Mouse (Mus musculus): ENCODE measurements around the gene Mcl1. TPM values are rescaled to one million over a fixed set of nuclear protein-coding genes. Genes with fewer than 3 reads are reported as not detected.
A peak's percentile ranks its signal among the peaks of the same experiment; 100 is the strongest.
"Not testable (repeated sequence)": the region's sequence is repeated elsewhere in the genome, so short reads cannot be mapped to it uniquely, and the experiment has no call there.

The Mcl1 gene
- total RNA-seq (2015; ENCODE audit: low replicate concordance) (83.2 and 113 TPM in 2 replicates), total RNA-seq (2017; ENCODE audit: low replicate concordance) (70.6 and 76.3 TPM in 2 replicates)

DNA sequence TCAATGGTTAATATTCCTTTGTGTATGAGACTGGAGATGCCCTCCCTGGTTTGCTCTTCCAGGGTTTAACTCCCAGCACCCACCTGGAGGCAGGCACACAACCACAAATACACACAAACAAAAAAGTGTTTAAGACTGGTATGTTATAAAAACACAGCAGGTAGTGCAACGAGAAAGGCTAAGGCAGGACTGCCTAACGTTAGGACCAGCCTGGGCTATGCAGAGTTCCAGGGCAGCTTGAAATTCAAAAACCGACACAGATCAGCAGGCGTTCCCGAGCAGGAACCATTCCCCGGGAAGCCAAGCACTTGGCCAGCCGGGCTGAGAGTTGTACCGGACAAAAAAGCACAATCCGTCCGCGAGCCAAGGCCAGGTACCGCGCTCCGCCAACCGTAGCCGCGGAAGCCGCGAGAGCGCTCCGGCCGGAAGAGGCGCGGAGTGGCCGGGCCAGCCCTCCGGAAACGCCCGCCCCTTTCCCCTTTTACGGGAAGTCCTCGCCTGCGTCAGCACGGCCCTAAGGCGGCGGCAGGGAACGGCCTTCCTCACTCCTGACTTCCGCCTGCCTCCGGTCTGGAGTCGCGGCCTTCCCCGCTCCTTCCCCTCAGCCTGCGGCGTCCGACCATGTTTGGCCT, at the start of gene Mcl1:
Gene Mcl1 (plus strand): TSS at position 553 of the 632 bp plus-strand sequence.
- peak; percentile 90 for ATAC-seq (replicated peaks; ENCODE audit: low FRiP score, poor library complexity, severe bottlenecking)

GRCm38 (mm10) chr3:95609195-95609594, 49.4 kb upstream of the Mcl1 start:
- no peak for ATAC-seq (replicated peaks; ENCODE audit: low FRiP score, poor library complexity, severe bottlenecking)

DNA sequence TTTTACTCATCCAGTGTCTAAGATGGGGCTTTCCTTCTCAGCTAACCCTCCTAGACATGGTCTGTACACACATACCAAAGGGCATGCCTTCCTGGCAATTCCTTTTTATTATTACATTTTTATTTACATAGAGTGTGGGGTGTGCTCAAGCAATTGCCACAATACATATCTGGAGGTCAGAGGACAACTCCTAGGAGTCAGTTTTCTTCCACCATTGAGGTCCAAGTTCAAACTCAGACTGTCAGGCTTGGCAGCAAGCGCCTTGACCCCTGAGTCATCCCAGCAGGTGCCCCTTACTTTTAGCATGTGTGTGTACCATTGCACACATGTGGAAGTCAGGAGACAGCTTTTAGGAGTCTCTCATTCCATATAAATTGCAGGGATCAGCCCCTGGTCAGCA, 44.6 kb upstream of the Mcl1 start:
- no peak for ATAC-seq (replicated peaks; ENCODE audit: low FRiP score, poor library complexity, severe bottlenecking)

GRCm38 (mm10) chr3:95618511-95618910, 40.1 kb upstream of the Mcl1 start:
- ATAC-seq (replicated peaks; ENCODE audit: low FRiP score, poor library complexity, severe bottlenecking): no peak

GRCm38 (mm10) chr3:95621241-95621640, 37.3 kb upstream of the Mcl1 start:
- no peak for ATAC-seq (replicated peaks; ENCODE audit: low FRiP score, poor library complexity, severe bottlenecking)

GRCm38 (mm10) chr3:95622421-95622820, 36.2 kb upstream of the Mcl1 start:
- ATAC-seq (replicated peaks; ENCODE audit: low FRiP score, poor library complexity, severe bottlenecking): not testable (repeated sequence)

GRCm38 (mm10) chr3:95623551-95623950, 35.0 kb upstream of the Mcl1 start:
- ATAC-seq (replicated peaks; ENCODE audit: low FRiP score, poor library complexity, severe bottlenecking): no peak

DNA sequence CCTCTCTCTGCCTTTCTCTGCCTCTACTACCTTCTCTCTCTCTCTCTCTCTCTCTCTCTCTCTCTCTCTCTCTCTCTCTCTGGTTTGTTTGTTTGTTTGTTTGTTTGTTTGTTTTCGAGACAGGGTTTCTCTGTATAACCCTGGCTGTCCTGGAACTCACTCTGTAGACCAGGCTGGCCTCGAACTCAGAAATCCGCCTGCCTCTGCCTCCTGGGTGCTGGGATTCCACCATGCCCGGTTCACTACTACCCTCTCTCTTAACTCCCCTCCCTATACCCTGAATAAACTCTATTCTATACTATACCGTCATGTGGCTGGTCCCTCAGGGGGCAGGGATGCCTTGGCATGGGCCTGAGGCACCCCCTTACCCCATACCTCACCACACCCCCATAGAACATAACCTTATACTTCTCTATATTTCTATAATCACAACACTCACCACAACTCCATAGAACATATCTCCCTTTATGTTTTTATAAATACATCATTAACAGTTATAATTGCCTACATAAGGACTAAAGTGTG, 34.5 kb upstream of the Mcl1 start:
- 0 out of 2 replicates have a peak, but pooled peaks have one; percentile 1 for ATAC-seq (replicated peaks; ENCODE audit: low FRiP score, poor library complexity, severe bottlenecking)

- ATAC-seq (replicated peaks; ENCODE audit: low FRiP score, poor library complexity, severe bottlenecking): peak; percentile 92
Observed at GRCm38 (mm10) chr3:95624628-95625503, 33.7 kb upstream of the Mcl1 start, which contains the start of gene Ensa. Gene Ensa (plus strand): TSS chr3:95624993.

GRCm38 (mm10) chr3:95627763-95628162, 30.8 kb upstream of the Mcl1 start:
- ATAC-seq (replicated peaks; ENCODE audit: low FRiP score, poor library complexity, severe bottlenecking): no peak

DNA sequence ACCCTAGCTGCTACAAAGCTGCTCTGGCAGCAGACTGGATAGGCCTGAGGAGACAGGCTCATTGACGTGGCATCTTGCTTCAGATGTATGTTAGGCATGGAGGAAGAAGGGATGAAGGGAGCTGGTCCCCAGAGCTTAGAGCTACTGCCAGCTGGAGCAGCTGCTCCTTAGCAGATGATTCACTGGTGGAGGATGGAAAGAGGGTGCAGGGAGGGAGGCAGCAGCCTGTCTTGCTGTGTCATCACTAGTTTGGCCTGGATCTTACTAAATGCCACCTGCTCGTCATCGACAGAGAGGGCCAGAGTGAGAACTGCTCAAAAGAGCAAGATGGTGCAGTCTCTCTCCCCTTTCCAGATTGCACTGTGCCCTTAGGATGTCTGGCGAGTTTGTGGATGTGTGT, 28.8 kb upstream of the Mcl1 start:
- no peak for ATAC-seq (replicated peaks; ENCODE audit: low FRiP score, poor library complexity, severe bottlenecking)

GRCm38 (mm10) chr3:95630856-95631255, 27.7 kb upstream of the Mcl1 start:
- ATAC-seq (replicated peaks; ENCODE audit: low FRiP score, poor library complexity, severe bottlenecking): no peak

- ATAC-seq (replicated peaks; ENCODE audit: low FRiP score, poor library complexity, severe bottlenecking): no peak
Observed at GRCm38 (mm10) chr3:95631304-95631703, 27.3 kb upstream of the Mcl1 start.

GRCm38 (mm10) chr3:95632648-95633588, 25.7 kb upstream of the Mcl1 start:
- ATAC-seq (replicated peaks; ENCODE audit: low FRiP score, poor library complexity, severe bottlenecking): peak; percentile 54; the same call in 1 of the 2 replicates

DNA sequence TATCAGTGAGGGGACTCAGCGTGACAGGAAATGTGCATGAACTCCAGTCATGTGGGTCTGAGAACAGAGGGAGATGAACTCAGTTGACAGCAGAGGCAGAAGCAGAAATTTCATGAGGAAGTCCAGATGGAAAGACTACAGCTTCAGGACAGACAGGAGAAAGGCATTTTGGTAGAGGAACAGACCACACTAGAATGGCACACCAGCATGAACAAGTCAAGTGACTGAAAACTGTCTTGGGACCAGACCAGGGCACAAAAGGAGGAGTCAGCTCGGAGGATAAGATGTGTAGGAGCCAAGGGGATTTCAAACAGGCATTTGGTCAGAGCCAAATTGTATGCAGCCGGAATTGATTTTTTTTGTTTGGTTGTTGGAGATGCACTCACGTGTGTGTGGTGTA, 23.0 kb upstream of the Mcl1 start:
- ATAC-seq (replicated peaks; ENCODE audit: low FRiP score, poor library complexity, severe bottlenecking): no peak

DNA sequence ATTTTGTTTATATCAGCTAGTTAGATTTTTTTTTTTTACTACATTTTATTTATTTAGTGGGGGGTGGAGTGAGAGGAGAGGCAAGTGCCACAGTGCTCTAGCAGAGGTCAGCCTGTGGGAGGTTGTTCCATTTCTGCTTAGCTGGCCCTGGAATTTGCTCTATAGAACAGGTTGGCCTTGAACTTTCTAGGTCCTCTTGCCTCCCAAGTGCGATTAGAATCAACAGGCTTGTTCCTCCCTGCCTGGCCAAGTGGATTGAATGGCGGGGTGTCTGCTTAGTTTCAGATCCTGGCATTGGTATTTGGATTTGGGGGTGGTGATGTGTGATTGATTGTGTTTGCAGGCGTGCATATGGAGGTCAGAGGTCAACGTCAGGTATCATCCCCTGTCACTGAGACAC, 22.5 kb upstream of the Mcl1 start:
- ATAC-seq (replicated peaks; ENCODE audit: low FRiP score, poor library complexity, severe bottlenecking): no peak

- ATAC-seq (replicated peaks; ENCODE audit: low FRiP score, poor library complexity, severe bottlenecking): no peak
Observed at GRCm38 (mm10) chr3:95639694-95640093, 18.9 kb upstream of the Mcl1 start.

DNA sequence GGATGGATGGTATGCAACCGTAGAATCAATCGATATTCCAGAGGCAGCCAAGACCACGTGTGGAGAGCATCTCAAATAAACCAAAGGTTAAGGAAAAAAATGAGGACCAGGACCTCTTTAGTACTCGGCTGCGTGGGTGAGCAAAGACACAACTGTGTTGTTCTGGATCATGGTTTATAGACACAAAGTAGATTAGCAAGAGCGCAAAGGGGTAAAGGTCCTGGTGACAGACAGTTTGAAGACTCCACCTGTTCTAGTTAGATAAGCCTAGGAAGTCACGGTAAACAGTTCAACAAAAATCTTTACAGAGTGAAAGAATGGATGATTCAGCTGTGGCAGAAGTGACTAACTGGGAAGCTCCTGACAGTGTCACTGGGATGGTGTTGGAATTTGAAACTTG, 15.5 kb upstream of the Mcl1 start:
- ATAC-seq (replicated peaks; ENCODE audit: low FRiP score, poor library complexity, severe bottlenecking): peak; percentile 63

GRCm38 (mm10) chr3:95645313-95646235, 13.0 kb upstream of the Mcl1 start:
- ATAC-seq (replicated peaks; ENCODE audit: low FRiP score, poor library complexity, severe bottlenecking): peak; percentile 50

Data from erythroblast, adult 5-6 weeks (primary cell).